Mouse (Mus musculus) lung, postnatal 10 days (tissue): ENCODE results near the gene Ppp1cc.
"Not testable (repeated sequence)": the region's sequence is repeated elsewhere in the genome, so short reads cannot be mapped to it uniquely, and the experiment has no call there.

ENCODE experiments used
- DNase-seq: peaks from one replicate; pipeline ENCODE4 v3.0.0; 2021

Gene Ppp1cc

GRCm38 (mm10) chr5:122168344-122169069 lies 10.4 kb downstream of the Ppp1cc start:
- DNase-seq, result no peak

GRCm38 (mm10) chr5:122171058-122171457 lies 13.0 kb downstream of the Ppp1cc start:
- DNase-seq, result no peak

GRCm38 (mm10) chr5:122175402-122175801 lies 17.3 kb downstream of the Ppp1cc start:
- DNase-seq, result no peak

GRCm38 (mm10) chr5:122175961-122176360 lies 17.9 kb downstream of the Ppp1cc start:
- DNase-seq, result no peak

- peak; percentile 81 for DNase-seq
These were observed 18.3 kb downstream of the Ppp1cc start for GRCm38 (mm10) chr5:122176398-122176797.

- DNase-seq, result no peak
These were observed 21.6 kb downstream of the Ppp1cc start for GRCm38 (mm10) chr5:122179665-122180064.

- DNase-seq, result no peak
These were observed 26.3 kb downstream of the Ppp1cc start for GRCm38 (mm10) chr5:122184283-122184806.

GRCm38 (mm10) chr5:122184858-122185257 lies 26.8 kb downstream of the Ppp1cc start:
- not testable (repeated sequence) for DNase-seq

GRCm38 (mm10) chr5:122189115-122189514 lies 31.0 kb downstream of the Ppp1cc start:
- DNase-seq, result no peak

- no peak for DNase-seq
These were observed 32.4 kb downstream of the Ppp1cc start for GRCm38 (mm10) chr5:122190465-122190864.

GRCm38 (mm10) chr5:122191269-122192063 lies 33.4 kb downstream of the Ppp1cc start:
- DNase-seq, result no peak

- no peak for DNase-seq
These were observed 34.3 kb downstream of the Ppp1cc start for GRCm38 (mm10) chr5:122192347-122192746.

- DNase-seq, result no peak
These were observed 42.8 kb downstream of the Ppp1cc start for GRCm38 (mm10) chr5:122200872-122201271.

- DNase-seq, result no peak
These were observed 43.8 kb downstream of the Ppp1cc start for GRCm38 (mm10) chr5:122201904-122202303.

- no peak for DNase-seq
These were observed 46.1 kb downstream of the Ppp1cc start for GRCm38 (mm10) chr5:122204180-122204579.

GRCm38 (mm10) chr5:122206475-122206874 lies 48.4 kb downstream of the Ppp1cc start, which contains the start of gene Hvcn1:
Gene Hvcn1 (plus strand): TSS chr5:122206804.
- no peak for DNase-seq

- DNase-seq, result no peak
These were observed 50.8 kb downstream of the Ppp1cc start for GRCm38 (mm10) chr5:122208909-122209308.

- peak; percentile 68 for DNase-seq
These were observed 51.7 kb downstream of the Ppp1cc start for GRCm38 (mm10) chr5:122209591-122210368.

- no peak for DNase-seq
These were observed 52.8 kb downstream of the Ppp1cc start for GRCm38 (mm10) chr5:122210890-122211289.

GRCm38 (mm10) chr5:122212125-122212524 lies 54.0 kb downstream of the Ppp1cc start:
- DNase-seq, result no peak

GRCm38 (mm10) chr5:122212820-122213219 lies 54.7 kb downstream of the Ppp1cc start:
- DNase-seq, result not testable (repeated sequence)

- no peak for DNase-seq
These were observed 55.8 kb downstream of the Ppp1cc start for GRCm38 (mm10) chr5:122213861-122214260.

GRCm38 (mm10) chr5:122217636-122218035 lies 59.6 kb downstream of the Ppp1cc start:
- DNase-seq, result no peak
